Mouse (Mus musculus) liver, postnatal 0 days (tissue): ENCODE results near the gene Gm49378.

Source experiments
- CTCF ChIP-seq: sonication (generic); IDR thresholded peaks from 2 replicates; pipeline ENCODE4 v1.5.1; 2016; ENCODE audit warnings: antibody characterized with exemption, low read depth
- EP300 ChIP-seq: IDR thresholded peaks from 2 replicates; pipeline ENCODE4 v1.6.1; 2016; ENCODE audit warnings: antibody characterized with exemption, low read depth, mild to moderate bottlenecking

DNA sequence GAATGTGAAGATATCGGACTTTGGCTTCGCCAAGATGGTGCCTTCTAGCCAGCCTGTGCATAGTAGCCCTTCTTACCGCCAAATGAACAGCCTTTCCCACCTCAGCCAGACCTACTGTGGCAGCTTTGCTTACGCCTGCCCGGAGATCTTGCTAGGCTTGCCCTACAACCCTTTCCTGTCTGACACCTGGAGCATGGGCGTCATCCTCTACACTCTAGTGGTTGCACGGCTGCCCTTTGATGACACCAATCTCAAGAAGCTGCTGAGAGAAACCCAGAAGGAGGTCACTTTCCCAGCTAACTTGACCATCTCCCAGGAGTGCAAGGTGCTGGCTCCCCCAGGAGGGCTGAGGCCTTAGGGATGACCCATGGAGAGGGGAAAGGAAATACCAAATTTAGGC lies 13.8 kb upstream of the Gm49378 start:
- TF ChIP-seq EP300 (no peak), CTCF (no peak)
